ENCODE assay signal across 18 mouse cellular contexts in genomic region chr17:84657422-84657732, GRCm38 (mm10). TPM values are rescaled to one million over a fixed set of nuclear protein-coding genes. Genes with fewer than 3 reads are reported as not detected.
A peak's percentile ranks its signal among the peaks of the same experiment; 100 is the strongest.
DNase-seq lines count a peak whose midpoint lies in the region; ATAC-seq and TF ChIP-seq lines count a peak whose summit lies in the region.
"Had no signal": no experiment of that assay in that cellular context is flagged by ENCODE, and none has a peak within 500 bp of the region (broad histone marks: within the 10 kb centered on the region; RNA-seq: fewer than 3 reads in every experiment).

No protein-coding gene starts in this region.

- H3K4me3 ChIP-seq in layer of hippocampus, adult 2 months, result no peak overlapping the region
- H3K4me3 ChIP-seq in embryonic facial prominence, embryonic 10.5 days, result no peak overlapping the region
- H3K4me3 ChIP-seq in hindbrain, embryonic 15.5 days, result no peak overlapping the region
- no peak overlapping the region for H3K4me3 ChIP-seq in neural tube, embryonic 15.5 days (replicated peaks)
- H3K4me3 ChIP-seq: embryonic facial prominence, embryonic 15.5 days; intestine, embryonic 15.5 days; lung, embryonic 15.5 days had no signal

- H3K36me3 ChIP-seq in embryonic facial prominence, embryonic 10.5 days (replicated peaks), result 0 out of 2 replicates have a peak, but pooled peaks cover 3% of the 10 kb centered on the region
- H3K36me3 ChIP-seq in hindbrain, embryonic 15.5 days, result peaks cover 4% of the 10 kb centered on the region; the same call in 1 of the 2 replicates
- no peaks in the 10 kb centered on the region for H3K36me3 ChIP-seq in neural tube, embryonic 15.5 days
- H3K36me3 ChIP-seq: intestine, embryonic 15.5 days; lung, embryonic 15.5 days had no signal

- no peak for DNase-seq in layer of hippocampus, adult 2 months (ENCODE audit: low spot score in 2 of 2)
- no peak for DNase-seq in layer of hippocampus, adult 9-10 months (ENCODE audit: low spot score)
- no peak for DNase-seq in embryonic facial prominence, embryonic 10.5 days (ENCODE audit: low spot score)
- DNase-seq in retina, postnatal 1 day, result no peak
- no peak for DNase-seq in frontal cortex, postnatal 10 days (ENCODE audit: low spot score in 2 of 2)
- DNase-seq: cerebellum, adult 11-12 months; thymus, adult 18-20 months had no signal

- peak; percentile 13; the same call in 1 of the 2 replicates for TF ChIP-seq CTCF in layer of hippocampus, adult 2 months (conservative IDR thresholded peaks at IDR 0.05)

- peak; percentile 63; the same call in 1 of the 2 replicates for ATAC-seq in hindbrain, embryonic 15.5 days (ENCODE audit: low FRiP score, low read depth)
- peak; percentile 34; the same call in 1 of the 2 replicates for ATAC-seq in neural tube, embryonic 15.5 days (ENCODE audit: low FRiP score)
- ATAC-seq: intestine, embryonic 15.5 days; Patski had no signal

- no peak overlapping the region for H3K9ac ChIP-seq in hindbrain, embryonic 15.5 days
- no peak overlapping the region for H3K9ac ChIP-seq in neural tube, embryonic 15.5 days (replicated peaks)
- H3K9ac ChIP-seq: embryonic facial prominence, embryonic 15.5 days; intestine, embryonic 15.5 days; lung, embryonic 15.5 days had no signal

- no peaks in the 10 kb centered on the region for H3K9me3 ChIP-seq in embryonic facial prominence, embryonic 10.5 days
- no peaks in the 10 kb centered on the region for H3K9me3 ChIP-seq in hindbrain, embryonic 15.5 days
- no peaks in the 10 kb centered on the region for H3K9me3 ChIP-seq in neural tube, embryonic 15.5 days (replicated peaks)
- H3K9me3 ChIP-seq: embryonic facial prominence, embryonic 15.5 days; intestine, embryonic 15.5 days; lung, embryonic 15.5 days had no signal

- H3K4me1 ChIP-seq in embryonic facial prominence, embryonic 10.5 days, result peaks cover 42% of the 10 kb centered on the region
- H3K4me1 ChIP-seq in hindbrain, embryonic 15.5 days (replicated peaks), result peaks cover 22% of the 10 kb centered on the region
- H3K4me1 ChIP-seq in neural tube, embryonic 15.5 days, result peaks cover 21% of the 10 kb centered on the region

- no peak overlapping the region for H3K27ac ChIP-seq in layer of hippocampus, adult 2 months
- H3K27ac ChIP-seq in embryonic facial prominence, embryonic 10.5 days (replicated peaks), result peak overlapping the region; percentile 59; the same call in 1 of the 2 replicates
- H3K27ac ChIP-seq in hindbrain, embryonic 15.5 days (replicated peaks), result peak overlapping the region; percentile 56
- H3K27ac ChIP-seq in neural tube, embryonic 15.5 days (replicated peaks), result no peak overlapping the region
- H3K27ac ChIP-seq: embryonic facial prominence, embryonic 15.5 days; intestine, embryonic 15.5 days; lung, embryonic 15.5 days had no signal

- H3K4me2 ChIP-seq in hindbrain, embryonic 15.5 days, result peak overlapping the region; percentile 32; the same call in 1 of the 2 replicates
- H3K4me2 ChIP-seq in neural tube, embryonic 15.5 days, result no peak overlapping the region; the same call in 1 of the 2 replicates
- H3K4me2 ChIP-seq: embryonic facial prominence, embryonic 15.5 days; intestine, embryonic 15.5 days; lung, embryonic 15.5 days had no signal

- 75% methylated on average over 3 of the region's 3 CpGs for WGBS in embryonic facial prominence, embryonic 10.5 days
- 56% methylated on average over 3 of the region's 3 CpGs for WGBS in hindbrain, embryonic 15.5 days
- 43% methylated on average over 3 of the region's 3 CpGs for WGBS in neural tube, embryonic 15.5 days

- no peaks in the 10 kb centered on the region for H3K27me3 ChIP-seq in embryonic facial prominence, embryonic 10.5 days (replicated peaks; ENCODE audit: low read depth, poor library complexity, severe bottlenecking)
- H3K27me3 ChIP-seq in hindbrain, embryonic 15.5 days, result no peaks in the 10 kb centered on the region
- H3K27me3 ChIP-seq in neural tube, embryonic 15.5 days (replicated peaks), result no peaks in the 10 kb centered on the region
- H3K27me3 ChIP-seq: embryonic facial prominence, embryonic 15.5 days; intestine, embryonic 15.5 days; lung, embryonic 15.5 days; Patski had no signal

RNA-seq across cellular contexts. Expression of gene Abcg8, which starts 18.7 kb away (rescaled TPM):
- total RNA-seq in layer of hippocampus, adult 2 months (2021), result not detected
- polyA plus RNA-seq in embryonic facial prominence, embryonic 10.5 days (2016; fragmentation: Nextera tagmentation; extraction: Ambion mirVana), result 0.10 and 0.15 TPM in 2 replicates
- polyA plus RNA-seq in hindbrain, embryonic 15.5 days (2015; fragmentation: Nextera tagmentation; extraction: Ambion mirVana), result 0.10 and 0.13 TPM in 2 replicates
- 0.08 TPM in 1 of 2 replicates, not detected in the other for polyA plus RNA-seq in neural tube, embryonic 15.5 days (2015; fragmentation: Nextera tagmentation; extraction: Ambion mirVana)
- total RNA-seq: common myeloid progenitor, adult 5-6 weeks; layer of hippocampus, adult 18-20 months; megakaryocyte, adult 5-6 weeks had no signal
- polyA plus RNA-seq: frontal cortex, adult 2 months; lung, embryonic 15.5 days had no signal

RNA-seq across cellular contexts. Expression of gene Abcg5, which starts 25.4 kb away (rescaled TPM):
- not detected for total RNA-seq in layer of hippocampus, adult 2 months (2021)
- polyA plus RNA-seq in embryonic facial prominence, embryonic 10.5 days (2016; fragmentation: Nextera tagmentation; extraction: Ambion mirVana), result 1.3 and 1.6 TPM in 2 replicates
- 1.9 and 3.0 TPM in 2 replicates for polyA plus RNA-seq in hindbrain, embryonic 15.5 days (2015; fragmentation: Nextera tagmentation; extraction: Ambion mirVana)
- 0.93 and 0.95 TPM in 2 replicates for polyA plus RNA-seq in neural tube, embryonic 15.5 days (2015; fragmentation: Nextera tagmentation; extraction: Ambion mirVana)
- total RNA-seq: common myeloid progenitor, adult 5-6 weeks; gastrocnemius, postnatal 4 days; layer of hippocampus, adult 18-20 months; megakaryocyte, adult 5-6 weeks had no signal
- polyA plus RNA-seq: frontal cortex, adult 2 months; Patski had no signal

RNA-seq across cellular contexts. Expression of gene Dync2li1, which starts 31.1 kb away (rescaled TPM):
- total RNA-seq in layer of hippocampus, adult 2 months (2021), result 10 to 100 TPM; 20.5 to 22.5 TPM
- polyA plus RNA-seq in embryonic facial prominence, embryonic 10.5 days (2016; fragmentation: Nextera tagmentation; extraction: Ambion mirVana), result 29.4 and 34.6 TPM in 2 replicates
- 33.9 and 36.7 TPM in 2 replicates for polyA plus RNA-seq in hindbrain, embryonic 15.5 days (2015; fragmentation: Nextera tagmentation; extraction: Ambion mirVana)
- 30.2 and 33.1 TPM in 2 replicates for polyA plus RNA-seq in neural tube, embryonic 15.5 days (2015; fragmentation: Nextera tagmentation; extraction: Ambion mirVana)

Comparison
In these comparisons a context has a peak if more than half of its experiments do, and no peak if none do; other contexts are left out.
1. H3K27ac ChIP-seq: peak in embryonic facial prominence, embryonic 10.5 days (single experiment) and hindbrain, embryonic 15.5 days (single experiment); none in layer of hippocampus, adult 2 months (single experiment) and neural tube, embryonic 15.5 days (single experiment).